Mouse (Mus musculus) left cerebral cortex, postnatal 14 days (tissue): Measurements from ENCODE around the gene Gcnt2. TPM values are rescaled to one million over a fixed set of nuclear protein-coding genes. Genes with fewer than 3 reads are reported as not detected.
"Not testable (repeated sequence)": the region's sequence is repeated elsewhere in the genome, so short reads cannot be mapped to it uniquely, and the experiment has no call there.

Experiments
- DNase-seq, 2 experiments: peaks; one replicate each; pipeline ENCODE4 v3.0.0; 2021 to 2022; ENCODE audit warnings: low spot score in 2 of 2, mixed read lengths in 1 of 2
- intact Hi-C: fragments of 180-260 bp; cut with DNase I; formaldehyde crosslinking; loops from one replicate; pipeline ENCODE4 v1.15.1; 2025
- total RNA-seq, 2 experiments: library from RNA; stranded (reverse); gene quantifications; 2 replicates each; pipeline ENCODE4 v1.2.3; 2021

Gcnt2 gene
- total RNA-seq, 2 experiments from 2014 or later: 10.7 to 12.9 TPM

- intact Hi-C loops: no loop called here
- no peak for DNase-seq
Measured at GRCm38 (mm10) chr13:40922311-40922877, 62.8 kb downstream of the Gcnt2 start.

GRCm38 (mm10) chr13:40923756-40924315 is 64.3 kb downstream of the Gcnt2 start:
- intact Hi-C loops: no loop called here
- no peak for DNase-seq

- intact Hi-C loops: no loop called here
- peak; percentile 19 to 57 for DNase-seq
Measured at GRCm38 (mm10) chr13:40928192-40928898, 68.8 kb downstream of the Gcnt2 start.

GRCm38 (mm10) chr13:40931871-40932270 is 72.3 kb downstream of the Gcnt2 start:
- intact Hi-C loops, DNase-seq: not testable (repeated sequence)

- intact Hi-C loops: no loop called here
- no peak for DNase-seq
Measured at GRCm38 (mm10) chr13:40932573-40932972, 73.0 kb downstream of the Gcnt2 start.

- intact Hi-C loops: no loop called here
- no peak for DNase-seq
Measured at GRCm38 (mm10) chr13:40934341-40934740, 74.8 kb downstream of the Gcnt2 start.

GRCm38 (mm10) chr13:40937586-40937985 is 78.0 kb downstream of the Gcnt2 start:
- no peak for DNase-seq
- intact Hi-C loops: no loop called here

- intact Hi-C loops: no loop called here
- peak in 1 of 2 experiments; percentile 29 for DNase-seq
Measured at GRCm38 (mm10) chr13:40938485-40939357, 79.2 kb downstream of the Gcnt2 start.

- DNase-seq: no peak
- intact Hi-C loops: no loop called here
Measured at GRCm38 (mm10) chr13:40943066-40943465, 83.5 kb downstream of the Gcnt2 start.

- intact Hi-C loops: no loop called here
- no peak for DNase-seq
Measured at GRCm38 (mm10) chr13:40943936-40944335, 84.4 kb downstream of the Gcnt2 start.

- intact Hi-C loops: no loop called here
- DNase-seq: no peak
Measured at GRCm38 (mm10) chr13:40944346-40944745, 84.8 kb downstream of the Gcnt2 start.

GRCm38 (mm10) chr13:40946513-40946912 is 87.0 kb downstream of the Gcnt2 start:
- intact Hi-C loops: no loop called here
- DNase-seq: no peak

GRCm38 (mm10) chr13:40947538-40948205 is 88.1 kb downstream of the Gcnt2 start:
- DNase-seq: no peak
- intact Hi-C loops: no loop called here

GRCm38 (mm10) chr13:40951386-40951976 is 91.9 kb downstream of the Gcnt2 start:
- DNase-seq: no peak
- intact Hi-C loops: no loop called here

- no peak for DNase-seq
- intact Hi-C loops: no loop called here
Measured at GRCm38 (mm10) chr13:40953231-40953630, 93.7 kb downstream of the Gcnt2 start.

GRCm38 (mm10) chr13:40955773-40956172 is 96.2 kb downstream of the Gcnt2 start:
- DNase-seq: no peak
- intact Hi-C loops: no loop called here

- intact Hi-C loops: no loop called here
- DNase-seq: no peak
Measured at GRCm38 (mm10) chr13:40967609-40968008, 108.1 kb downstream of the Gcnt2 start.

GRCm38 (mm10) chr13:40968564-40968963 is 109.0 kb downstream of the Gcnt2 start:
- DNase-seq: peak in 1 of 2 experiments; percentile 6

GRCm38 (mm10) chr13:40969761-40970390 is 110.3 kb downstream of the Gcnt2 start:
- intact Hi-C loops: no loop called here
- DNase-seq: no peak

More at GRCm38 (mm10) chr13:40968564-40968963, 109.0 kb downstream of the Gcnt2 start:
- intact Hi-C loops: no loop called here
